Mouse (Mus musculus) megakaryocyte, embryonic 14.5 days (primary cell): ENCODE measurements at regions not wholly inside any gene's neighbourhood (a gene's known extent, or its start where the extent isn't known, plus 50 kb on each side); places are given as distances from the start of the nearest gene placed in this dataset.

Source experiments
- FLI1 ChIP-seq: IDR thresholded peaks from 2 replicates; pipeline ENCODE4 v1.6.1; 2012; ENCODE audit warnings: low read length, inconsistent platforms, mixed read lengths
- GATA1 ChIP-seq: IDR thresholded peaks from 3 replicates; pipeline ENCODE4 v1.6.1; 2012; ENCODE audit warnings: mixed read lengths, low read length, inconsistent platforms, borderline replicate concordance

DNA sequence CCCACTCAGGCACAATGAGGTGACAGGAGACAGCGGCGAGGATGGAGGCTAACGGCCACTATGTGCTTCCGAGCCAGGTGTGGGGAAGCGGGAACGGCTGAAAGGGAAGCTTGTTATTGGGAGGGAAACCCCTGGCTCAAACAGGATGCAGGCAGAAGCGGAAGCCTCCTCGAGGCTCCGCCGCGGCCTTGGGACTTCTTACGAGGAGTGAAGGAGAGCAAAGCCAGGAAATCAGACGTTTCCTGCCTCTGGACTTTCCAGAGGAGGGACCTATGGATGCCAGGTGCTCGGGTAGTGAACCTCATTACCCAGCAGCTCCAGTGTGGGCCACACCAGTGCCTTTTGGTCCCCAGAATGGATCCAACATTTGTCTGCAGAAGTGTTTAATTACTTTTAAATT, 449.6 kb downstream of the Med13l start:
- TF ChIP-seq GATA1: no peak
- no peak for TF ChIP-seq FLI1
